Mouse (Mus musculus): ENCODE measurements around the gene Fam163a.

- TF ChIP-seq GATA1 (IDR thresholded peaks at IDR 0.05; ENCODE audit: borderline replicate concordance, low read length) (no peak), CTCF (IDR thresholded peaks at IDR 0.05; ENCODE audit: low read depth, low read length) (no peak)
Observed at GRCm38 (mm10) chr1:156230339-156231089, 25.7 kb upstream of the Fam163a start.
